Mouse (Mus musculus): ENCODE data around the gene Adck1. TPM values are rescaled to one million over a fixed set of nuclear protein-coding genes. Genes with fewer than 3 reads are reported as not detected.
A peak's percentile ranks its signal among the peaks of the same experiment; 100 is the strongest.

The Adck1 gene
- total and polyA plus RNA-seq, 3 experiments: 26.8 to 33.3 (median 29.4) TPM

DNA sequence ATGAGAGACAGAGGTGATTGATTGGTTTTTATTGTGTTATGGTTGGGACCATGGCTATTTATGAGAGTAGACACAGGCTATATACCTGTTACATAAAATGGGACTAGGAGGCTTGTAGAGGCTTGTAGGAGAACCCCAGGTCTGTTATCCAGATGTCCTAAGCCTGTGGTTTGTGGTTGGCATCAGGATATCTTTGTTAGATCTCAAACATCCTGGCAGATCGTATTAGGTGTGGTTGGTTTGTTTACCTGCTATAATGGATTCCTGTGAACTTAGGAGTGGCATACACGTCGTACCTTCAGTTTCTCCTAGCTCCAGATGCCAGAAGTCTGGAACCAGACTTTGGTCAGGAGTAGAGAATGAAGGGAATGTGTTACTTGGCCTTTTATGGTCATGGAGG lies 106.9 kb downstream of the Adck1 start:
- TF ChIP-seq USF1 (IDR thresholded peaks at IDR 0.05; ENCODE audit: low read depth, low read length) (no peak), CTCF (conservative IDR thresholded peaks at IDR 0.05 in 1 of 2, IDR thresholded peaks at IDR 0.05 in 1 of 2; ENCODE audit: low read depth in 2 of 2, low read length in 2 of 2) (no peak), RCOR1 (conservative IDR thresholded peaks at IDR 0.05; ENCODE audit: low read depth, low read length) (no peak), GABPA (IDR thresholded peaks at IDR 0.05; ENCODE audit: insufficient replicate concordance, low read depth, low read length) (no peak), HCFC1 (IDR thresholded peaks at IDR 0.05; ENCODE audit: low read depth, low read length) (no peak), CHD2 (IDR thresholded peaks at IDR 0.05; ENCODE audit: low read length) (no peak), MAX (IDR thresholded peaks at IDR 0.05; ENCODE audit: low read length) (no peak), UBTF (IDR thresholded peaks at IDR 0.05; ENCODE audit: low read depth, low read length) (no peak), ETS1 (conservative IDR thresholded peaks at IDR 0.05; ENCODE audit: low read depth, low read length) (no peak), MYC (IDR thresholded peaks at IDR 0.05; ENCODE audit: low read depth, low read length) (no peak), MAZ (IDR thresholded peaks at IDR 0.05; ENCODE audit: low read depth, low read length) (no peak), RAD21 (IDR thresholded peaks at IDR 0.05; ENCODE audit: low read depth, low read length) (no peak), POLR2AphosphoS2 (IDR thresholded peaks at IDR 0.05; ENCODE audit: low read depth, low read length) (no peak), ZMIZ1 (IDR thresholded peaks at IDR 0.05; ENCODE audit: low read depth, low read length) (no peak)
- in situ Hi-C loops (cut with MboI; ENCODE audit: low pct_ligation_motif_present, low pct_unique_long_range_greater_than_20kb, low sequenced_read_pairs): no loop called here
- Histone ChIP-seq H3K36me3 (replicated peaks in 1 of 2; ENCODE audit: control insufficient read depth in 1 of 2, insufficient read depth in 1 of 2, low read length in 1 of 2) (peaks cover 0 to 10% of the 10 kb centered on the region in 2 experiments), H3K4me1 (ENCODE audit: control insufficient read depth in 1 of 2, insufficient read depth in 2 of 2) (peaks cover 3 to 19% of the 10 kb centered on the region in 2 experiments; a peak in 2 of 4 replicates), H3K27ac (ENCODE audit: insufficient read depth, low read depth) (no peak overlapping the region), H3K9ac (ENCODE audit: insufficient read depth, low read depth) (no peak overlapping the region), H3K4me2 (ENCODE audit: insufficient read depth, low read depth, poor library complexity, severe bottlenecking) (no peak overlapping the region), H3K27me3 (replicated peaks) (no peaks in the 10 kb centered on the region), H3K79me2 (replicated peaks; ENCODE audit: control insufficient read depth, extremely low read depth, insufficient read depth, poor library complexity, severe bottlenecking) (no peaks in the 10 kb centered on the region), H3K9me3 (replicated peaks; ENCODE audit: low read length) (no peaks in the 10 kb centered on the region), H3K4me3 (replicated peaks in 1 of 3; ENCODE audit: low read depth in 2 of 3, low read length in 2 of 3, poor library complexity in 1 of 3) (no peak overlapping the region)
- dilution Hi-C loops (cut with MboI; ENCODE audit: extremely low pct_ligation_motif_present, extremely low pct_unique_long_range_greater_than_20kb, low sequenced_read_pairs): no loop called here
- no peak for DNase-seq (ENCODE audit: extremely low read depth)

DNA sequence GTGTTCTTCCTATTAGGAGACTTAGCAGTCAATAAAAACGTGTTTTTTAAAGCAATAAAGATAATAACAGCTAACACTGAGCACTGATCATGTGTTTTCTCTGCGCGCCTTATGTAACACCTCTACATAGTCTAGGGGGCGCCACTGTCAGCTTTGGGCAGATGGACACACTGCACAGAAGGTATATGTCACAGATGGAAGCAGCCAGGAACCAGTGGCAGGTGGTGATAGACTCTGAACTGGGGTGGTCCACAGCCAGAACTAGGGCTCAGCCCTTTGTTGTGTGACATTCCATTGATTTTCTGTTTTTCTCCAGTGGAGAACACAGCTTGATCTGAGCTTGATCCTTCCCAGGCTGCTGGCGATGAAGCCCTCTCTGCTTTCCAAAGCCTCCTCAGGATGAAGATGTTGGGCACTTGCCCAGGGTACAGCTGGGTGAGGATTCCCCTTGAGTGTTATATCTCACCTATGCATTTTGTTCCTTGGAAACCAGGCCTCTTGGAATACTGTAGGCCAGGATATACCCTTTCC lies 107.6 kb downstream of the Adck1 start:
- Histone ChIP-seq H3K9ac (ENCODE audit: insufficient read depth, low read depth) (no peak overlapping the region), H3K4me3 (replicated peaks in 1 of 3; ENCODE audit: low read depth in 2 of 3, low read length in 2 of 3, poor library complexity in 1 of 3) (no peak overlapping the region), H3K9me3 (replicated peaks; ENCODE audit: low read length) (no peaks in the 10 kb centered on the region), H3K27me3 (replicated peaks) (no peaks in the 10 kb centered on the region), H3K27ac (ENCODE audit: insufficient read depth, low read depth) (no peak overlapping the region), H3K4me2 (ENCODE audit: insufficient read depth, low read depth, poor library complexity, severe bottlenecking) (no peak overlapping the region), H3K4me1 (ENCODE audit: control insufficient read depth in 1 of 2, insufficient read depth in 2 of 2) (peaks cover 3 to 26% of the 10 kb centered on the region in 2 experiments; a peak in 3 of 4 replicates), H3K36me3 (replicated peaks in 1 of 2; ENCODE audit: control insufficient read depth in 1 of 2, insufficient read depth in 1 of 2, low read length in 1 of 2) (peaks cover 0 to 7% of the 10 kb centered on the region in 2 experiments), H3K79me2 (replicated peaks; ENCODE audit: control insufficient read depth, extremely low read depth, insufficient read depth, poor library complexity, severe bottlenecking) (no peaks in the 10 kb centered on the region)
- in situ Hi-C loops (cut with MboI; ENCODE audit: low pct_ligation_motif_present, low pct_unique_long_range_greater_than_20kb, low sequenced_read_pairs) (no loop called here), dilution Hi-C loops (cut with MboI; ENCODE audit: extremely low pct_ligation_motif_present, extremely low pct_unique_long_range_greater_than_20kb, low sequenced_read_pairs) (no loop called here)
- no peak for DNase-seq (ENCODE audit: extremely low read depth)
- TF ChIP-seq CTCF (conservative IDR thresholded peaks at IDR 0.05 in 1 of 2, IDR thresholded peaks at IDR 0.05 in 1 of 2; ENCODE audit: low read depth in 2 of 2, low read length in 2 of 2) (peak in 1 of 2 experiments; percentile 31; a peak in 2 of 4 replicates), NRF1 (IDR thresholded peaks at IDR 0.05; ENCODE audit: low read depth, low read length) (no peak), CHD2 (IDR thresholded peaks at IDR 0.05; ENCODE audit: low read length) (no peak)

Measured in CH12.LX (cell line).